Mouse (Mus musculus) heart, adult 2 months (tissue): ENCODE results near the gene Sez6.

Experiments used
- CTCF ChIP-seq: fragments of 200-600 bp; IDR thresholded peaks from 2 replicates; pipeline ENCODE4 v1.8.1; 2022; ENCODE audit warnings: antibody characterized with exemption, mild to moderate bottlenecking, moderate library complexity
- EP300 ChIP-seq: fragments of 200-500 bp; IDR thresholded peaks from 2 replicates; pipeline ENCODE4 v1.6.1; 2011; ENCODE audit warnings: low read depth, low read length, control low read depth; ENCODE audit not compliant: insufficient read depth
- POLR2A ChIP-seq: fragments of 200-500 bp; IDR thresholded peaks from 2 replicates; pipeline ENCODE4 v1.6.1; 2011; ENCODE audit warnings: mild to moderate bottlenecking, low read depth, low read length, control low read depth; ENCODE audit not compliant: insufficient read depth

DNA sequence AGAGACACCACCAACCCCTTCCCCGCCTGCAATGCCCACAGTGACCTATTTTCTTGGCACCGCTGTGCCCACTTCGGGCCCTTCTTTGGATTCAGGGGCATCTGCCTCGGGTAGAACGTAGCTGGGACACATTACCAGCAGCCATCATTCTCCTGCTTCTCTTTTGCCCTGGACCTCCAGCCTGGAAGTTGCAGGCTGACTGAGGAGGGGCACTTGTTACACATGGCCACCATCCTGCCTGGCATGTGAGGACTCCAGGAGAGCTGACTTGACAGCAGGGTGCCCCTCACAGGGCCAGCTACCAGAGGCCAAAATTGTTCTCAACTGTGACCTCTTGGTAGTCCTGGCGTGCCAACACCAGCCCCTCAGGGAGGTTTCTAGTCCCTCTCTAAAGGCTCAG is 47.6 kb downstream of the Sez6 start:
- TF ChIP-seq POLR2A (no peak), CTCF (no peak), EP300 (no peak)
